Mouse (Mus musculus) embryonic stem cell, embryonic (primary cell): Measurements from ENCODE around the gene Nr4a3.

Experiments
- CTCF ChIA-PET, 4 experiments: fragments of 300-600 bp in 2 of 4; fragments of 350-600 bp in 2 of 4; sonication (Branson Sonifier 250); formaldehyde crosslinking; loops; one replicate each; lab custom pipeline; 2022; ENCODE audit warnings: inconsistent platforms in 2 of 4; lab: Charles Lee
- POLR2A ChIA-PET, 4 experiments: fragments of 300-600 bp in 2 of 4; fragments of 350-600 bp in 2 of 4; sonication (Branson Sonifier 250); formaldehyde crosslinking; loops; one replicate each; lab custom pipeline; 2022; ENCODE audit warnings: antibody characterized with exemption in 4 of 4, inconsistent platforms in 1 of 4; lab: Charles Lee

Gene Nr4a3

GRCm38 (mm10) chr4:48044491-48045211, at the start of gene Nr4a3:
TSS of gene Nr4a3 (plus strand) at chr4:48045153.
- ChIA-PET POLR2A (interaction anchor here in 3 of 4 experiments (0.5 to 1.5 kb wide), 5 partner anchors 80 to 1017 kb away, joined by 3 to 4 read pairs (median 3); partner anchors contain the start of genes Tmeff1 (in 2 of the 3) and Stx17 (in 1 of the 3)), CTCF (no interaction called here)

GRCm38 (mm10) chr4:48002969-48003368, 42.0 kb upstream of the Nr4a3 start:
- ChIA-PET POLR2A (no interaction called here), CTCF (no interaction called here)

- ChIA-PET POLR2A (no interaction called here), CTCF (no interaction called here)
Measured at GRCm38 (mm10) chr4:48003456-48003855, 41.5 kb upstream of the Nr4a3 start.

GRCm38 (mm10) chr4:48006355-48006754, 38.6 kb upstream of the Nr4a3 start:
- POLR2A ChIA-PET, result no interaction called here
- CTCF ChIA-PET, result no interaction called here

GRCm38 (mm10) chr4:48012209-48012608, 32.7 kb upstream of the Nr4a3 start:
- ChIA-PET CTCF (interaction anchor here in 1 of 4 experiments (0.6 kb wide), 1 partner anchor 881 kb away, joined by 6 read pairs; no protein-coding TSS in a partner anchor), POLR2A (no interaction called here)

GRCm38 (mm10) chr4:48022966-48023365, 22.0 kb upstream of the Nr4a3 start:
- ChIA-PET POLR2A (interaction anchor here in 1 of 4 experiments (0.7 kb wide), 1 partner anchor 1572 kb away, joined by 7 read pairs; the partner anchor contains the start of gene Anp32b), CTCF (no interaction called here)

- CTCF ChIA-PET, result interaction anchor here in 1 of 4 experiments (0.8 kb wide), 1 partner anchor 194 kb away, joined by 7 read pairs; no protein-coding TSS in a partner anchor
- POLR2A ChIA-PET, result no interaction called here
Measured at GRCm38 (mm10) chr4:48029652-48030051, 15.3 kb upstream of the Nr4a3 start.

- POLR2A ChIA-PET, result interaction anchor here in 1 of 4 experiments (1.3 kb wide), 1 partner anchor 9 kb away, joined by 3 read pairs; no protein-coding TSS in a partner anchor
- CTCF ChIA-PET, result interaction anchor here in 1 of 4 experiments (0.6 kb wide), 1 partner anchor 532 kb away, joined by 5 read pairs; no protein-coding TSS in a partner anchor
Measured at GRCm38 (mm10) chr4:48034287-48034686, 10.7 kb upstream of the Nr4a3 start.

GRCm38 (mm10) chr4:48037646-48038045, 7.3 kb upstream of the Nr4a3 start:
- CTCF ChIA-PET, result no interaction called here
- POLR2A ChIA-PET, result no interaction called here

- POLR2A ChIA-PET, result interaction anchor here in 1 of 4 experiments (0.6 kb wide), 1 partner anchor 520 kb away, joined by 3 read pairs; no protein-coding TSS in a partner anchor
- CTCF ChIA-PET, result no interaction called here
Measured at GRCm38 (mm10) chr4:48038847-48039246, 6.1 kb upstream of the Nr4a3 start.

- CTCF ChIA-PET, result interaction anchor here in 1 of 4 experiments (0.6 kb wide), 1 partner anchor 547 kb away, joined by 3 read pairs; no protein-coding TSS in a partner anchor
- POLR2A ChIA-PET, result no interaction called here
Measured at GRCm38 (mm10) chr4:48039736-48040135, 5.2 kb upstream of the Nr4a3 start.

- CTCF ChIA-PET, result interaction anchor here in 3 of 4 experiments (0.6 to 1.7 kb wide), 4 partner anchors 9 to 1440 kb away, joined by 3 to 9 read pairs (median 6); partner anchors contain the start of gene Coro2a (in 1 of the 3)
Measured at GRCm38 (mm10) chr4:48042466-48042785, 2.5 kb upstream of the Nr4a3 start.

GRCm38 (mm10) chr4:48042786-48043701, 1.9 kb upstream of the Nr4a3 start:
- POLR2A ChIA-PET, result interaction anchor here (0.5 to 1.5 kb wide), 22 partner anchors 8 to 691 kb away, joined by 3 to 7 read pairs (median 3); partner anchors contain the start of genes Alg2 (in 2 of the 4), Erp44 (in 1 of the 4), Invs (in 1 of the 4) and Sec61b (in 1 of the 4)
- CTCF ChIA-PET, result interaction anchor here in 3 of 4 experiments (0.5 to 1.7 kb wide), 8 partner anchors 9 to 1441 kb away, joined by 3 to 9 read pairs (median 4); partner anchors contain the start of gene Coro2a (in 1 of the 3)

More at GRCm38 (mm10) chr4:48042466-48042785, 2.5 kb upstream of the Nr4a3 start:
- POLR2A ChIA-PET, result interaction anchor here in 3 of 4 experiments (0.6 to 1.5 kb wide), 11 partner anchors 9 to 691 kb away, joined by 3 to 7 read pairs (median 3); partner anchors contain the start of genes Alg2 (in 2 of the 3), Erp44 (in 1 of the 3), Invs (in 1 of the 3) and Sec61b (in 1 of the 3)

GRCm38 (mm10) chr4:48044141-48044490, 837 bp upstream of the Nr4a3 start:
- ChIA-PET POLR2A (interaction anchor here in 3 of 4 experiments (0.5 to 1.5 kb wide), 5 partner anchors 81 to 1017 kb away, joined by 3 to 4 read pairs (median 3); partner anchors contain the start of genes Tmeff1 (in 2 of the 3) and Stx17 (in 1 of the 3)), CTCF (interaction anchor here in 1 of 4 experiments (1.7 kb wide), 1 partner anchor 7 kb away, joined by 5 read pairs; no protein-coding TSS in a partner anchor)

GRCm38 (mm10) chr4:48045281-48045720, 348 bp downstream of the Nr4a3 start:
- ChIA-PET POLR2A (interaction anchor here in 2 of 4 experiments (1.4 to 1.5 kb wide), 2 partner anchors 79 to 540 kb away, joined by 3 to 4 read pairs; partner anchors contain the start of genes Stx17 (in 1 of the 2) and Tmeff1 (in 1 of the 2)), CTCF (interaction anchor here in 1 of 4 experiments (1.5 kb wide), 1 partner anchor 336 kb away, joined by 4 read pairs; no protein-coding TSS in a partner anchor)

GRCm38 (mm10) chr4:48045721-48046460, 938 bp downstream of the Nr4a3 start:
- POLR2A ChIA-PET, result interaction anchor here (0.5 to 1.5 kb wide), 7 partner anchors 13 to 1435 kb away, joined by 3 to 5 read pairs (median 3); partner anchors contain the start of genes Erp44 (in 1 of the 4), Invs (in 1 of the 4), Stx17 (in 1 of the 4) and Tmeff1 (in 1 of the 4)
- CTCF ChIA-PET, result interaction anchor here in 1 of 4 experiments (1.5 kb wide), 1 partner anchor 335 kb away, joined by 4 read pairs; no protein-coding TSS in a partner anchor

GRCm38 (mm10) chr4:48046461-48046901, 1.5 kb downstream of the Nr4a3 start:
- ChIA-PET POLR2A (interaction anchor here in 3 of 4 experiments (0.5 to 1.4 kb wide), 4 partner anchors 122 to 1435 kb away, joined by 3 read pairs; partner anchors contain the start of genes Erp44 (in 1 of the 3) and Invs (in 1 of the 3)), CTCF (interaction anchor here in 1 of 4 experiments (1.5 kb wide), 1 partner anchor 335 kb away, joined by 4 read pairs; no protein-coding TSS in a partner anchor)
